Mouse (Mus musculus) mouse trophoblast stem cell (cell line): ENCODE results near the gene Sdhaf3.
"Not testable (repeated sequence)": the region's sequence is repeated elsewhere in the genome, so short reads cannot be mapped to it uniquely, and the experiment has no call there.

Experiments
- in situ Hi-C, 2 experiments: fragments of 300-500 bp; cut with MseI, MboI; formaldehyde crosslinking; loops; 2 replicates in 1 of 2; 3 replicates in 1 of 2; pipeline ENCODE4 v1.15.1; 2025

Sdhaf3 gene

DNA sequence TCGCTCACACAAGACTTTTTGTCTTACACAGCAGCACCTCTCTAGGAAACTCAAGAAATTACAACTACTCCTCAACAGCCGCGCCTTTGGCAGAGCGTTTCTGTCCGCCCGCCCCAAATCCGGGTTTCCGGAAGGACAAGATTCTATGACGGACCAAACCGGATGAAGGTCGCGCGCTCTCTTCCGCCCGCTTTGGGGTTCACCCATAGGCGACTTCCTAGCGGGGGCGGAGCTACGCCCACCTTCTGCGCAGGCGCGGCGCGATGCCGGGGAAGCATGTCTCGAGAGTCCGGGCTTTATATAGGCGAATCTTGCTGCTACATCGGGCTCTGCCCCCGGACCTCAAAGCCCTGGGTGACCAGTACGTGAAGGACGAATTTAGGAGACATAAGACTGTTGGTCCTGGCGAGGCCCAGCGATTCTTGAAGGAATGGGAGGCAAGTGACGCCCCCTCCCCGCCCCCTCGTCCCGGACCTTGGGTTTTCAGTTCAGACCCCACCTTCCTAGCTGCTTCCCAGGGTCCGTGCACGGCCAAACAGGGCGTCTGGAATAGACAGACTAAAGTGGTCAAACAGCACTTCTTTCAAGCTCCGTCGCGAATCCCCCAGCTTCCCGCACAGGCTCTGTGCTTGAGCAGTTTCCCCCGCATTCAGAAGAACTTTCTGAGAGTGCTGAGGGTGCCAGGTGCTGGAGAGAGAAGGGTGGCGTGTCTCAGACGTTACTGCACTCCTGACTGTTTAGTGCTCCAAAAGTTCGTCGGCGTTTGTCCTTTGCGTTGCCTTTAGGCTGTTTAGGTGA is at the start of gene Sdhaf3:
TSS of gene Sdhaf3 (plus strand) at position 241 of the 798 bp plus-strand sequence.
- in situ Hi-C loops: no loop called here

DNA sequence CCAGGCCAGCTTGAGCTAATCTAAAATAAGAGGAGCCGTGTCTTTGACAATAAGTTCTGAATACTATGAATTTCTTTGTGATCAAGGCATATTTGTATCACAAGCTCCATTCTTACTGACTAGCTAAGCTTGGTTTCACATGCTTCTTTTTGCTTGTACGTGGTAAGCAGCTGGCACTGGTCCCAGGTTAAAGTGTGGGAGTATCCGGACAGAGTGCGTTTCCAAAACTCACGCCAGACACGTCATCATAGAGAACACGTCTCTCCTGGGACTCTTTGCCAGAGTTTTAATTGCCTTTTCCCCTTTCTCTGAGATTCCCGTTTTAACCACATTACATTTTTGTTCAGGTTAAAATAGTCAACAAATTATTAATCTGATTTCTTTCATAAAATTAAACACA is 46.2 kb upstream of the Sdhaf3 start:
- in situ Hi-C loops: no loop called here

DNA sequence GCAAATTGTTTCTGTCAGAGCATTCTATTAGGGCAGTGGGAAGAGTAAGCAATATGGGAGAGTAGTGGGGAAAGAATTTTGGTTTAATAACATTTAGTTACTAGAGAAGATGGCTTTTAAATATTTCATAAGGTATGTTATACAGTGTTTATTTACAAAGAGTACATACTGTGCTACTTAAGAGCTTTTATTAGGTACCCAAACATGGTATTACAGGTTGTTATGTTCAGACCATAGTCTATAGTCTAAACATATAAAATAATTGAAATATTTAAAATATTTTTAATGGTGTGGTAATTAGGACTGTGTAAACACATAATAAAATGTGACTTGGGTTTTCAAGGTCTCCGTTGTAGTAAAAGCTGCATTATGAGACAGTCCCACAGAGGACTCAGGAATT is 41.5 kb upstream of the Sdhaf3 start:
- in situ Hi-C loops: no loop called here

DNA sequence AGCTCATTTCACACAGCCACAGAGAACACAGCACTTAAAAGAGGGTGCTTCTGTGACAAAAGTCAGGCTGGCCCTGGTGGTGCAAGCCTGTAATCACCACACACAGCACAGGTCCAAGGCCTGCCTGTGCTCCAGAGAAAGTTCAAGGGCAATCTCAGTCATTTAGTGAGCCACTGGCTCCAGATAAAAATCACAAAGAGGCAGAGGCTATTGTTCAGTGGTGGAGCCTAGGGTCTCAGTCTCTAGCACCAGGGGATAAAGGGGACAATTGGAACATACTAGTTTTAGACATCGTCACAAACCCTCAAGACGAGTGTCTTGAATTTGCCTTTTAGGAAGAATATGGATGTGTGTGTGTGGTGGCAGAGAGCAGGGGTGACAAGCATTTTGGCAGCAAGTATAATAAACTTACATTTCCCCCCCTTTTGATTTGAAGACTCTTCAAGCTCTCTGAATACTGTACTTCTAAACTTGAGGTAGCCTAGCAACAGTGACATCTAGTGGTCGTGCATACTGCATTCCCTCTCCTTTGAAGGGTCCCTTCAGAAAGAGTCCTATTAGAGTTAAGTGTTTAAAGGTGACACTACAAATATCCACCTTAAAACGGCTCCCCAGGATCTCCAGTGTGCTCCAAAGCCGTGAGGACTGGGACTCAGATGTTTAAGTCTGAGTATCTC is 40.8 kb upstream of the Sdhaf3 start:
- in situ Hi-C loops: no loop called here

DNA sequence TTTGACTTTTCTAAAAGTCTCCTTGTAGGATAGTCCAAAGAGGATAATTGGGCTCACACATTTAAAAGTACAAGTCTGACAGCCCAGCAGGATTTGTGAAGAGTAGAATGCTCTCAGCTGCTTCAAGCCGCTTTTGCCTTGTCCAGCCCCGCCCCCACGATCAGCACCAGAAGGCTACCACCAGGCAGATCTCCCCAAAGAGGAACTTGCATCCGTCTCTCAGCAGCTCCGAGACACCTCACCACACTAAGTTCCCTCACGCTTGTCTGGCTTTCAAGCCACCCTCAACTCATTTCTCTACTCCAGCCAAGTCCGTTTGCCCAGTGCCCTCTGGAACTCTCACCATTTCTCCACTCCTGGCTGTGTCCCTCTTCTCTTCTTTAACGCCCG is 40.3 kb upstream of the Sdhaf3 start:
- in situ Hi-C loops: no loop called here

DNA sequence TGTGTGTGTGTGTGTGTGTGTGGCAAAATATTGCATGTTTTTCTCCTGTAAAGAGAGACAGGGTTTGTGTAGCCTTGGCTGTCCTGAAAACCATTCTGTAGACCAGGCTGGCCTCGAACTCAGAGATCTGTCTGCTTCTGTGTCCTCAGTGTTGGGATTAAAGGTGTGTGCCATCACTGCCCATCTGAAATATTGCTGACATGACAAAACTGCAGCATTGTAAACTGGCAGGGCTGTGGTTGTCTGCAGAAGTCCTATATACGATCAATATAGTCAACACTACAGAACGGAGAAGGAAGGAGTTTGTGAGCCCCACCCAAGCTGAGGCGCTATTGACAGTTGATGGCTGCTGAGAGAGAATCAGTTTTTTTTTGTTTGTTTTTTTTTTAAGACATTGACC is 38.5 kb upstream of the Sdhaf3 start:
- in situ Hi-C loops: no loop called here

DNA sequence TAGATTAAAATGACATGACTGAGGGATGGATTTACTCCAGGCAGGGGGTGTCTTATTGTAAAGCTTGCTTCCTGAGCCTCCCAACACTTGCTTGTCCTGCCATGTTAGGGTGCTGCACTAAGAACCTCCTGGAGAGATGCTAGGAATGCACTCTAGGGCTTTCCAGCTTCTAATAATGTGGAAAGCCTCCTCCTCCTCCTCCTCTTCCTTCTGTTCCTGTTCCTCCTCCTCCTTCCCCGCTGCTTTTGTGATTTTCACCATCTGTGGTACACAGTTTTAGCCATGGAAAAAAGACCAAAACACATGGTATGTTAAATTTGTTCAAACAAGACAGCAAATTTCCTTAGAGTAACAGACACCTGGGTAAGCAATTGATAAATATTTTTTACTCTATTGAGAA is 30.5 kb upstream of the Sdhaf3 start:
- in situ Hi-C loops: no loop called here

DNA sequence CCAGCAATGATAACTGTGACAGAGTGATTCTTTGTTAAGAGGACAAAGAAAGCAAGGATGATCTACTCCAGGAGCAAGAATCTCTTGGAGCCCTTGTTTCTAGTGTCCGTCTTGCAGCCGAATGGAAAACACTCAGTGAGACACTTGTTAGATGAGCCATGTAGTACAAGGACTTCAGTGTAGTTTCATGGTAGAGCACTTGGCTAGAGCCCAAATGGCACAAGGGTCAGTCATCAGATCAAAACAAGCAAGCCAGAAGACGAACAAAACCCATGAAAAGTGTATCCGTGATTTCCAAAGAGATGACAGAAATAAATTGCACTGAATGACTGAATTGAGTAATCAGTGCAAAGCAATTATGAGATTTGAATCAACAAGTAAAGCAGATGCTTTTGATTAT is 25.0 kb upstream of the Sdhaf3 start:
- in situ Hi-C loops: no loop called here

DNA sequence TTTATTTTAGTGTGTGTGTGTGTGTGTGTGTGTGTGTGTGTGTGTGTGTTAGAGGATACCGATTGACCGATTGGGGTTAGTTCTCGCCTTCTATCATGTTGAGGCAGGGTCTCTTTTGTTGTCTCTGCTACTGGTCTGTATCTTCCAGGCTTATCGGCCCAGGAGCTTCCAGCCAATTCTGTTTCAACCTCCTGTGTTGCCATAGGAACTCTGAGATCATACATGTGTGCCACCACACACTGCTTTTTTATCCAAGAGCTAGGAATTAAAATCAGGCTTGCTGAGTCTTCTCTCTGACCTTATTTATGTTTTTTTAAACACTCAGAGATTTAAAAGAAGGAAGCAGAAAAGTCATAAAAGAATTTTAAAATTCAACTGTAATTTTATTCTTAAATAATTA is 24.3 kb upstream of the Sdhaf3 start:
- in situ Hi-C loops: no loop called here

DNA sequence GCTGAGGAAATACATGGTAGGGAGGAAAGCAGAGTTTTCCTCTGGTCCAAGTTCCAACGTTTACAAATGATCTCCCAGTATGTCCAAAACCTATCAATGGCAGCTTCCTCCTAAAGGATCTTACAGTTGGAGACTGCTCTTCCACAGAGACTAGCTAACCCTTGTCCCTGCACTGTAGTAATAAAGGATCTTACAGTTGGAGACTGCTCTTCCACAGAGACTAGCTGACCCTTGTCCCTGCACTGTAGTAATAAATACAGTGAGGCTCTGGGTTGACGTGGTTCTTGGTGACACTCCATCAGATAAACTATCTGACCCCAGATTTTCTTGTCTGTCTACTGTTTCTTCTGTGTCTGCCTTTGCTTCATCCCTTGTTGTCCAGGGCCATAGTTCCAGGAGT is 15.0 kb upstream of the Sdhaf3 start:
- in situ Hi-C loops: no loop called here

DNA sequence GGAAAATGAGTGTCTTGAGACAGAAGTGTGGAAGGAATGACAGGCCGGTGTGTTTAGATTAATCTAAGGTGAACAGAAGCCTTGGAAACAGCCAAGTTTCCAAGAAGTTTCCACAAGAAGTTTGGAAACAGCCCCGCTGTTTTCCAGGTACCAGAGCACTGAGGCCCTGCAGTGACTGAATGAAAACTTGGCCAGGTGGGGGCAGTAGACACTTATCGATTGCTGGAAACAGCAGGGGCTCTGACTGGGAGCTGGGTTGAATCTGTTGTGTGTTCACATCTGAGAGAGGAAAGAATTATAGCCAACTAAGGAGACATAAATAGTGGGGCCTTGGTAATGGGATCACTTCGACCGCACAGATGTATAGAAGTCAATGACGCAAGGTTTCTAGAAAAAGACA is 13.0 kb upstream of the Sdhaf3 start:
- in situ Hi-C loops: no loop called here

DNA sequence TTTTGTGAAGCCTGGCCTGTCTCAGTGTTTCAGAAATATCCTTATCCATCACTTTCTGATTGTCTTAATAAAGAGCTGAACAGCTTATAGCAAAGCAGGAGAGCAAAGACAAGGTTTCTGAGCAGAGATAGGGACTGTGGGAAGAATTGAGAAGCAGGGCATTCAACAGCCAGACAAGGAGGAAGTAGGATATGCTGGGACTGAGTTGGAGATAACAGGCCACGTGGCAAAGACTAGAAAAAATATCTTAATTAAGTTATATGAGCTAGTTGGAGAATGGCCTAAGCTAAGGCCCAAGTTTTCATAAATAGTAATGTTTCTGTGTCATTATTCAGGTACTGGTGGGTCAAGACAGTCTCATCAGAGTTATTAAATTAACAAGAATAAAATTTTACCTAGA is 8.2 kb upstream of the Sdhaf3 start:
- in situ Hi-C loops: no loop called here

DNA sequence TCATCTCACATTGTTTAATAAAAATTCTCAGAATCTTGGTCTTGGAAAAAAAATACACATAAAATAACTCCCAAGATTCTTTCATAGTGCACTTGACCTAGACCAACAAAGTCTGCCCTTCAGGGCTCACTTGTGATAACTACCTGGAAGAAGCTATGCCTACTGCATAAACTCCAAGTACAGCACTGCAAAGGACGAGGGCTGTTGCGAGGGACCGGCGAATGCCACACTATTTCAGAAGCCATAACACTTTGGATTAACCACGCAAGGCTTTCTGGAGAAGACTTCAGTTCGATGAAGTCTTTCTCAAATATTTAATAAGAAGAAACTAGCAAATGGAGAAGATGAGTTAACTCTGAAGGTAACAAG is 425 bp upstream of the Sdhaf3 start:
- in situ Hi-C loops: no loop called here

DNA sequence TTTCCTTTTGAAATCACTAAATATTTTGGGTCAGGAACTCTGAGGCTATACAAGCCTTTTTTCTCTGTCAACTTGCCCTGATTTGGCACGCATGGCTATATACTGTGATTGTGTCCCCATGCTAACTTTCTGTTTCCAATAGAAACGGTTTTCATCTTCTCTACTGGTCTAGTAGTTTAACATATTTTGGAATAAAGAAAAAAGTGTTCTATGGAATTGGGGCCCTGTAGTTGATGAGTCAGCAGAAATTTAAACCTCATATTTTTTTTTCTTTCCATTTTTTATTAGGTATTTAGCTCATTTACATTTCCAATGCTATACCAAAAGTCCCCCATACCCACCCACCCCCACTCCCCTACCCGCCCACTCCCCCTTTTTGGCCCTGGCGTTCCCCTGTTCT is 3.4 kb downstream of the Sdhaf3 start:
- in situ Hi-C loops: not testable (repeated sequence)

DNA sequence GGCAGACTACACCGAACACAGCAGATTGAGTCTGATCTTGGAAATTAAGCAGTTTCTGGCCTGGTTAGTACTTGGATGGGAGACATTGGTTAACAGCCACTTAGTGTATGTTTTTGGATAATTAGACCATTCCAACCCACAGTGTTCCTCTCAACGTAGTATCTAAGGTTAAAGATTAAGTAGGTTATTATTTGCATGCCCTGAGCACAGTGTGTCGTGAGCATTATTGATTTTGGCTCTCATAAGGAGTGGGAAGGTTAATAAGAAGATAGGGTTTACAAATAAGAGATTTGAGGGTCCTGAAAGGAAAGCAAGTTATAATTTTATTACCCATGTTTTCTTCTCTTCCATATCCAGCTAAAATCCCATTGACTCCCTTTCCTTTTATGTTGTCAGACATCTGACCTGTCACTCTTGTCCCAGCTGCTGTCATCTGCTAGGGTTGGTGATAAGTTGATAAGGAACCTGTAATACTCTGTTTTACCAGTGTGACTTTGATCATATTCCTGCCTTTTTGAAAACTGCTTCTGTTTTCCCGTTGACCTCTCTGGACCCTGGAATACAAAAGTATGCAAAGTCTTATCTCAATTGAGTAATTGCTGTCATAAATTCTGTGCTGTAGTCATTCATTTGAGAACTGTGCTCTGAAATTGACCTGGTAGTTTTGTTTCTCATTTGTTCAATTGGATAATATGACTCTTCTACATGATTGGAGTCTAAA is 41.6 kb downstream of the Sdhaf3 start:
- in situ Hi-C loops: no loop called here

DNA sequence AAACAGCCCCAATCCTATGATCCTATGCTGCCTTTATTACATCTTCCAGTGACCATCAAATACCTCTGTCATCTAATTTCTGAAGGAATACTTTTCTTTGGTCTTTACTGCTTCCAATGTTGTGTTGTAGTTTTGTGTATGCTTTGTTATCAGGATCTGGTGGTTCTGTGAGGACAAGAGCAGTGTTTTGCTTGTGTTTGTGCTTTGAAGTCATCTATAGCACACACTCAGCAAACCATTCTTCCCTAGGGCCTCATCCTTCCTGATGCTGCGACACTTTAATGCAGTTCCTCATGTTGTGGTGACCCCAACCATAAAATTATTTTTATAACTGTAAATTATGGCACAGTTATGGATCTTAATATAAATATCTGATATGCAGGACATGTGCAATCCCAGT is 42.2 kb downstream of the Sdhaf3 start:
- in situ Hi-C loops: no loop called here

DNA sequence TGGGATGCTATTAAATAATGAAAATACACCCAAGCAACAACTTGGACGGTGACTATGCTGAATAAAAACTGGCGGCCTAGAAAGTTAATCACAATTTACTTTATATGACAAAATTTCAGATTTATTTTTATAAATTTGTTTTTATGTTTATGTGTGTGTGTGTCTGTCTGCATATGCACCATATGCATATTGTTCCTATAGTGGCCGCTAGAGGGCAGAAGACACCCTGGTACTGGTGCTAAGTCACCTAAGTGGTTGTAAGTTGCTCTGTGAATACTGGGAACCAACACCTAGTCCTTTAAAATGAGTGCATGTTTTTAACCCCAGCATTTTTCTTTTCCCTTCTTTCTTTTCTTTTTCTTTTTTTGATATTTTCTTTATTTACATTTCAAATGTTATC is 43.2 kb downstream of the Sdhaf3 start:
- in situ Hi-C loops: no loop called here

DNA sequence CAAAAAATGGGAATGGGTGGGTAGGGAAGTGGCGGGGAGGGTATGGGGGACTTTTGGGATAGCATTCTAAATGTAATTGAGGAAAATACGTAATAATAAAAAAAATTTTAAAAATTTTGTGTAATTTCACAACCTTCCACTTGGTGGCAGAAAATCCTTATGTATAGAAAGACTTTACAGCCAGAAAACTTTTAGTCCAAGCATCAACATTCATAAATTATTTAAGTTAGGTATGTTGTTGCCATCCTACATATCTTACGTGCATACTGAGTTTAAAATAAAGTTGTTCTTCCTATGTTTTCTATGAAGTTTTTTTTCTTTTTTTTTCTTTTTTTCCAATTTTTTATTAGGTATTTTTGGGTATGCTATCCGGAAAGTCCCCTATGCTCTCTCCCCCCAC is 47.3 kb downstream of the Sdhaf3 start:
- in situ Hi-C loops: loop anchor here (10.0 to 25.0 kb wide), 2 partner anchors 652 to 659 kb away; no protein-coding TSS in a partner anchor

DNA sequence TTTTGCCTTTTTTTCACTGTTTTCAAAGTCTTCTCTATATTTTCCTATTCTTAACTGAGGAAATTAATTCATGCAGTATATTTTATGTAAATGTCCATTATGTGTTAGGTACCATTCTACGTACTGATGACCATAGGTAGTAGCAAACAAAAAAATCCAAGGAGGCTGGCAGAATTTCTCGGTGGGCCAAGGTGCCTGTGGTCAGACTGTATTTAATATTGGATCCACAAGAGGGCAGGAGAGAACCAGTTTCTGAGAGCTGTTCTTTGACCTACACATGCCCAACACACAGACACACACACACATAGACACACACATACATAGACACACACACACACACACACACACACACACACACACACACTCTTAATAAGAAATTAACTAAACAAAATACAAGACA is 48.2 kb downstream of the Sdhaf3 start:
- in situ Hi-C loops: loop anchor here (10.0 to 25.0 kb wide), 2 partner anchors 651 to 658 kb away; no protein-coding TSS in a partner anchor

DNA sequence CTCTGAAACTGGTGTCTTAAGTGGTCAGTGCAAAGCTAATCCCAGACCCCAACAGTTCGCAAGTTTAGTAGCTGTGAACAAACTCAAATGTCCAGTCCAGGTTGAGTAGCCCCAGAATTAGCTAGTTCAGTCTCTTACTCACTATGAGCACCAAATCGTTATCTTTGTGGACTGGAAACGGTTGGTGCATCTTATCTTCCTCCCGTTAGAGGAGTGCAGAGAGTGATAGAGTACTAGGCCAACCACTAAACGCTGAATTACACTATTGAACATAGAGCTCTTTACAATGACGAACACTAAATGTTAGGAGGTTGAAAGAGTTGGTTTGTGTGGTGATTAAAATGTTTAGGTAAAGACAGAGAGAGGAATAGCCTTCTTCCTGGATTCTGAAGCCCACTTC is 82.3 kb downstream of the Sdhaf3 start:
- in situ Hi-C loops: no loop called here

DNA sequence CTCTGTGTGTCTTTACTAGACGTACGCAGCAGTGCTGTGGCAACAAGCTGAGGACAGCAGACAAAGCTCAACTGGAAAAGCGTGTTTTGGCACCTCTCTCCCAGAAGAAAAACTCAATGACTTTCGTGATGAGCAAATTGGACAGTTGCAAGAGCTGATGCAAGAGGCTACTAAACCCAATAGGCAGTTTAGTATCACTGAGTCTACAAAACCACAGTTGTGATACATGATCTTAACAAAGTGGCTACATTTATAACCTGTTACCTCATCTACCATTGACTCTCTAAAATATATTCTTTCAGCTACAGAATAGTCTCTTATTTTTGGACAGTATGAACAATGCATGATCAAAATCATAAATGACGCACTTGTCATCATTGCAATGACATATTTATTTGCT is 83.0 kb downstream of the Sdhaf3 start:
- in situ Hi-C loops: no loop called here

DNA sequence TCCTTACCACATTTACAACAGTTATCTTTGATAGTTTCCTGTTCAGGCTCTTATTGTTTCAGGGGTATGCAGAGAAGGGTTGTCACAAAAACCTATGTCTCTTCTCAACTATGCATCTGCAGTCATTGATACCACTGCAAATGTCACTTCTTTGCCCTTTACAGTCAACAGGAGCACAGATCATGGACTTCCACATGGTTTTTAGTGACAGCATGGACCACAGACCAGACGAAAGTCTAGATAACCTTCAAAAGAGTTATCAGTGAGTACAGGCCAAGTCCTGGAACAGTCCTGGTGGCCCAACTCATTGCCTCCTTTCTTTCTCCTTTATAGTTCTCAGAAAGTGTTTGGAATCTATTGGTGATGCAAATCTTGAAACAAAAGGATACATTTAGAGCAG is 86.1 kb downstream of the Sdhaf3 start:
- in situ Hi-C loops: no loop called here

DNA sequence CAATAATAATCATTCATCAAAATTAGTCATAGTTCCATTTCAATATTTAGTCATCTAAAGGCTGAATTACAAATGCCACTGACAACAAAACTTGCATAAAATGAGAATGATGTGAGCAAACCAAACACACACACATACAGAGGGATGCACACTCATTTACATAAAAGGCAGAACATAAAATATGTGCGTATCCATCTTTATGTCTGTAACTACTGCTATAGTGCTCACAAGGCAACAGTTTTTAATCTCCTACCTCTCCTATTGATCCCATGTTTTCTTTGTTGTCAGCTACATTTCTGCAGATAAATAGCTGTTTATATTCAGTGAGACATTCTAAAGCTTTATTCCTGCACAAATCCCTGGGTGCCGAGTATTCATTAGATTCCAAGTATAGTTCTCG is 107.0 kb downstream of the Sdhaf3 start:
- in situ Hi-C loops: no loop called here
